Mouse (Mus musculus): ENCODE results near the gene Klhl3. TPM values are rescaled to one million over a fixed set of nuclear protein-coding genes. Genes with fewer than 3 reads are reported as not detected.

Klhl3 gene
- polyA plus RNA-seq, 1 experiment, result 0.25 TPM

GRCm38 (mm10) chr13:58131692-58132091, 18.3 kb upstream of the Klhl3 start:
- Histone ChIP-seq H3K27ac (ENCODE audit: insufficient read depth, low read length) (no peak overlapping the region), H3K4me3 (ENCODE audit: low read depth, low read length) (no peak overlapping the region), H3K27me3 (ENCODE audit: control insufficient read depth, insufficient read depth, low read length, poor library complexity, severe bottlenecking) (no peaks in the 10 kb centered on the region), H3K9me3 (replicated peaks; ENCODE audit: control insufficient read depth, insufficient read depth, low read length, poor library complexity, severe bottlenecking) (no peaks in the 10 kb centered on the region; the same call in 1 of the 2 replicates), H3K36me3 (ENCODE audit: control insufficient read depth, insufficient read depth, low read length, poor library complexity, severe bottlenecking) (peaks cover 10% of the 10 kb centered on the region), H3K9ac (ENCODE audit: low read depth, poor library complexity, severe bottlenecking) (no peak overlapping the region), H3K4me1 (ENCODE audit: control insufficient read depth, insufficient read depth, low read length) (no peaks in the 10 kb centered on the region)
- TF ChIP-seq EP300 (IDR thresholded peaks at IDR 0.05; ENCODE audit: insufficient read depth, low read depth, low read length) (no peak), CTCF (IDR thresholded peaks at IDR 0.05; ENCODE audit: low read depth, low read length) (no peak), POLR2A (IDR thresholded peaks at IDR 0.05; ENCODE audit: insufficient read depth, low read length) (no peak)

- no peak for TF ChIP-seq EP300 (IDR thresholded peaks at IDR 0.05; ENCODE audit: insufficient read depth, low read depth, low read length)
- TF ChIP-seq CTCF (IDR thresholded peaks at IDR 0.05; ENCODE audit: low read depth, low read length), result no peak
- no peak for TF ChIP-seq POLR2A (IDR thresholded peaks at IDR 0.05; ENCODE audit: insufficient read depth, low read length)
- no peaks in the 10 kb centered on the region for H3K4me1 ChIP-seq (ENCODE audit: control insufficient read depth, insufficient read depth, low read length)
These were observed 16.4 kb upstream of the Klhl3 start for GRCm38 (mm10) chr13:58129687-58130246.

GRCm38 (mm10) chr13:58128768-58129671, 15.6 kb upstream of the Klhl3 start:
- peak overlapping the region; percentile 89 for H3K27ac ChIP-seq (ENCODE audit: insufficient read depth, low read length)
- H3K4me3 ChIP-seq (ENCODE audit: low read depth, low read length), result peak overlapping the region; percentile 85
- peaks cover 17% of the 10 kb centered on the region for H3K36me3 ChIP-seq (ENCODE audit: control insufficient read depth, insufficient read depth, low read length, poor library complexity, severe bottlenecking)
- H3K9ac ChIP-seq (ENCODE audit: low read depth, poor library complexity, severe bottlenecking), result peak overlapping the region; percentile 95
- no peaks in the 10 kb centered on the region for H3K4me1 ChIP-seq (ENCODE audit: control insufficient read depth, insufficient read depth, low read length)
- H3K27me3 ChIP-seq (ENCODE audit: control insufficient read depth, insufficient read depth, low read length, poor library complexity, severe bottlenecking), result no peaks in the 10 kb centered on the region
- H3K9me3 ChIP-seq (replicated peaks; ENCODE audit: control insufficient read depth, insufficient read depth, low read length, poor library complexity, severe bottlenecking), result no peaks in the 10 kb centered on the region
- TF ChIP-seq POLR2A (IDR thresholded peaks at IDR 0.05; ENCODE audit: insufficient read depth, low read length), result peak; percentile 19
- no peak for TF ChIP-seq EP300 (IDR thresholded peaks at IDR 0.05; ENCODE audit: insufficient read depth, low read depth, low read length)
- TF ChIP-seq CTCF (IDR thresholded peaks at IDR 0.05; ENCODE audit: low read depth, low read length), result no peak

More at GRCm38 (mm10) chr13:58129687-58130246, 16.4 kb upstream of the Klhl3 start:
- Histone ChIP-seq H3K36me3 (ENCODE audit: control insufficient read depth, insufficient read depth, low read length, poor library complexity, severe bottlenecking) (peaks cover 17% of the 10 kb centered on the region), H3K27ac (ENCODE audit: insufficient read depth, low read length) (peak overlapping the region; percentile 89), H3K9me3 (replicated peaks; ENCODE audit: control insufficient read depth, insufficient read depth, low read length, poor library complexity, severe bottlenecking) (no peaks in the 10 kb centered on the region), H3K27me3 (ENCODE audit: control insufficient read depth, insufficient read depth, low read length, poor library complexity, severe bottlenecking) (no peaks in the 10 kb centered on the region), H3K9ac (ENCODE audit: low read depth, poor library complexity, severe bottlenecking) (peak overlapping the region; percentile 95), H3K4me3 (ENCODE audit: low read depth, low read length) (peak overlapping the region; percentile 85)

- H3K27me3 ChIP-seq (ENCODE audit: control insufficient read depth, insufficient read depth, low read length, poor library complexity, severe bottlenecking), result no peaks in the 10 kb centered on the region
- peak within 1 kb of the TSS; percentile 89 for H3K27ac ChIP-seq (ENCODE audit: insufficient read depth, low read length)
- H3K4me3 ChIP-seq (ENCODE audit: low read depth, low read length), result peak within 1 kb of the TSS; percentile 95
- H3K4me1 ChIP-seq (ENCODE audit: control insufficient read depth, insufficient read depth, low read length), result no peaks in the 10 kb centered on the region
- peak within 1 kb of the TSS; percentile 95 for H3K9ac ChIP-seq (ENCODE audit: low read depth, poor library complexity, severe bottlenecking)
- H3K36me3 ChIP-seq (ENCODE audit: control insufficient read depth, insufficient read depth, low read length, poor library complexity, severe bottlenecking), result peaks cover 17% of the 10 kb centered on the region
- TF ChIP-seq CTCF (IDR thresholded peaks at IDR 0.05; ENCODE audit: low read depth, low read length), result no peak
- no peak for TF ChIP-seq EP300 (IDR thresholded peaks at IDR 0.05; ENCODE audit: insufficient read depth, low read depth, low read length)
- no peak for TF ChIP-seq POLR2A (IDR thresholded peaks at IDR 0.05; ENCODE audit: insufficient read depth, low read length)
- no peaks in the 10 kb centered on the region for H3K9me3 ChIP-seq (replicated peaks; ENCODE audit: control insufficient read depth, insufficient read depth, low read length, poor library complexity, severe bottlenecking)
These were observed 15.0 kb upstream of the Klhl3 start, which contains the start of gene Hnrnpa0 for GRCm38 (mm10) chr13:58128396-58128767. Gene Hnrnpa0, minus strand, starts transcription at chr13:58128556.

- TF ChIP-seq EP300 (IDR thresholded peaks at IDR 0.05; ENCODE audit: insufficient read depth, low read depth, low read length) (no peak), CTCF (IDR thresholded peaks at IDR 0.05; ENCODE audit: low read depth, low read length) (no peak), POLR2A (IDR thresholded peaks at IDR 0.05; ENCODE audit: insufficient read depth, low read length) (no peak)
- H3K4me3 ChIP-seq (ENCODE audit: low read depth, low read length), result peak overlapping the region; percentile 91
These were observed 14.5 kb upstream of the Klhl3 start for GRCm38 (mm10) chr13:58127766-58128361.

More at GRCm38 (mm10) chr13:58127766-58128361, 14.5 kb upstream of the Klhl3 start:
- Histone ChIP-seq H3K9ac (ENCODE audit: low read depth, poor library complexity, severe bottlenecking) (peak overlapping the region; percentile 95), H3K27ac (ENCODE audit: insufficient read depth, low read length) (peak overlapping the region; percentile 81), H3K4me1 (ENCODE audit: control insufficient read depth, insufficient read depth, low read length) (no peaks in the 10 kb centered on the region), H3K36me3 (ENCODE audit: control insufficient read depth, insufficient read depth, low read length, poor library complexity, severe bottlenecking) (peaks cover 17% of the 10 kb centered on the region), H3K9me3 (replicated peaks; ENCODE audit: control insufficient read depth, insufficient read depth, low read length, poor library complexity, severe bottlenecking) (no peaks in the 10 kb centered on the region), H3K27me3 (ENCODE audit: control insufficient read depth, insufficient read depth, low read length, poor library complexity, severe bottlenecking) (no peaks in the 10 kb centered on the region)

All from ES-Bruce4 (cell line).